Mouse (Mus musculus): ENCODE data around the gene Psmf1. TPM values are rescaled to one million over a fixed set of nuclear protein-coding genes. Genes with fewer than 3 reads are reported as not detected.

The Psmf1 gene
- 27.9 and 28.0 TPM in 2 replicates for polyA plus RNA-seq (2015; fragmentation: Nextera tagmentation; extraction: Ambion mirVana)

- H3K36me3 ChIP-seq: no peaks in the 10 kb centered on the region
- H3K4me1 ChIP-seq: peaks cover 21% of the 10 kb centered on the region
- H3K9ac ChIP-seq: no peak within 1 kb of the TSS
- peaks cover 18% of the 10 kb centered on the region for H3K27me3 ChIP-seq (replicated peaks)
- no peak within 1 kb of the TSS for H3K4me3 ChIP-seq
- ATAC-seq (ENCODE audit: extremely low read depth, insufficient number of reproducible peaks, low FRiP score, low TSS enrichment): no peak
- no peak within 1 kb of the TSS for H3K4me2 ChIP-seq
- H3K9me3 ChIP-seq: no peaks in the 10 kb centered on the region
- no peak within 1 kb of the TSS for H3K27ac ChIP-seq (replicated peaks)
These were observed at the start of gene Psmf1 for GRCm38 (mm10) chr2:151743845-151744244. TSS of gene Psmf1 (minus strand) at chr2:151744186.

- Histone ChIP-seq H3K9me3 (no peaks in the 10 kb centered on the region), H3K36me3 (no peaks in the 10 kb centered on the region), H3K4me2 (no peak overlapping the region), H3K4me1 (no peaks in the 10 kb centered on the region), H3K9ac (no peak overlapping the region), H3K27ac (replicated peaks) (no peak overlapping the region), H3K4me3 (no peak overlapping the region), H3K27me3 (replicated peaks) (0 out of 2 replicates have a peak, but pooled peaks cover 9% of the 10 kb centered on the region)
- WGBS: 44% methylated on average over 5 of the region's 5 CpGs
- ATAC-seq (ENCODE audit: extremely low read depth, insufficient number of reproducible peaks, low FRiP score, low TSS enrichment): no peak
These were observed 47.2 kb upstream of the Psmf1 start for GRCm38 (mm10) chr2:151791156-151791555.

GRCm38 (mm10) chr2:151790169-151790568 lies 46.2 kb upstream of the Psmf1 start:
- Histone ChIP-seq H3K27ac (replicated peaks) (no peak overlapping the region), H3K36me3 (no peaks in the 10 kb centered on the region), H3K4me2 (no peak overlapping the region), H3K4me1 (no peaks in the 10 kb centered on the region), H3K9ac (no peak overlapping the region), H3K9me3 (no peaks in the 10 kb centered on the region), H3K27me3 (replicated peaks) (0 out of 2 replicates have a peak, but pooled peaks cover 9% of the 10 kb centered on the region), H3K4me3 (no peak overlapping the region)
- no peak for ATAC-seq (ENCODE audit: extremely low read depth, insufficient number of reproducible peaks, low FRiP score, low TSS enrichment)
- 41% methylated on average over 7 of the region's 7 CpGs for WGBS

GRCm38 (mm10) chr2:151788221-151788977 lies 44.4 kb upstream of the Psmf1 start:
- Histone ChIP-seq H3K9me3 (no peaks in the 10 kb centered on the region), H3K4me3 (no peak overlapping the region), H3K36me3 (no peaks in the 10 kb centered on the region), H3K4me2 (no peak overlapping the region), H3K27me3 (replicated peaks) (0 out of 2 replicates have a peak, but pooled peaks cover 9% of the 10 kb centered on the region), H3K27ac (replicated peaks) (no peak overlapping the region), H3K4me1 (no peaks in the 10 kb centered on the region), H3K9ac (no peak overlapping the region)
- 65% methylated on average over 7 of the region's 7 CpGs for WGBS
- ATAC-seq (ENCODE audit: extremely low read depth, insufficient number of reproducible peaks, low FRiP score, low TSS enrichment): no peak

GRCm38 (mm10) chr2:151783493-151783892 lies 39.5 kb upstream of the Psmf1 start:
- no peak for ATAC-seq (ENCODE audit: extremely low read depth, insufficient number of reproducible peaks, low FRiP score, low TSS enrichment)
- Histone ChIP-seq H3K36me3 (no peaks in the 10 kb centered on the region), H3K4me3 (no peak overlapping the region), H3K27me3 (replicated peaks) (no peaks in the 10 kb centered on the region), H3K9me3 (peaks cover 6% of the 10 kb centered on the region; the same call in 1 of the 2 replicates), H3K4me2 (no peak overlapping the region), H3K9ac (no peak overlapping the region), H3K4me1 (no peaks in the 10 kb centered on the region), H3K27ac (replicated peaks) (no peak overlapping the region)
- 89% methylated on average over 2 of the region's 2 CpGs for WGBS

- Histone ChIP-seq H3K4me3 (no peak overlapping the region), H3K27ac (replicated peaks) (no peak overlapping the region), H3K4me2 (no peak overlapping the region), H3K9me3 (no peaks in the 10 kb centered on the region), H3K9ac (no peak overlapping the region), H3K36me3 (no peaks in the 10 kb centered on the region), H3K4me1 (no peaks in the 10 kb centered on the region), H3K27me3 (replicated peaks) (peaks cover 17% of the 10 kb centered on the region; the same call in 1 of the 2 replicates)
- ATAC-seq (ENCODE audit: extremely low read depth, insufficient number of reproducible peaks, low FRiP score, low TSS enrichment): no peak
- 69% methylated on average over 3 of the region's 3 CpGs for WGBS
These were observed 33.4 kb upstream of the Psmf1 start for GRCm38 (mm10) chr2:151777366-151777765.

GRCm38 (mm10) chr2:151773476-151773875 lies 29.5 kb upstream of the Psmf1 start:
- WGBS: 74% methylated on average over 8 of the region's 8 CpGs
- Histone ChIP-seq H3K4me3 (no peak overlapping the region), H3K9ac (no peak overlapping the region), H3K27me3 (replicated peaks) (peaks cover 17% of the 10 kb centered on the region; the same call in 1 of the 2 replicates), H3K9me3 (no peaks in the 10 kb centered on the region), H3K4me2 (no peak overlapping the region), H3K27ac (replicated peaks) (no peak overlapping the region), H3K36me3 (no peaks in the 10 kb centered on the region), H3K4me1 (no peaks in the 10 kb centered on the region)
- no peak for ATAC-seq (ENCODE audit: extremely low read depth, insufficient number of reproducible peaks, low FRiP score, low TSS enrichment)

GRCm38 (mm10) chr2:151772169-151772568 lies 28.2 kb upstream of the Psmf1 start:
- 72% methylated on average over 4 of the region's 4 CpGs for WGBS
- Histone ChIP-seq H3K4me1 (no peaks in the 10 kb centered on the region), H3K27ac (replicated peaks) (no peak overlapping the region), H3K9ac (no peak overlapping the region), H3K9me3 (no peaks in the 10 kb centered on the region), H3K4me2 (no peak overlapping the region), H3K27me3 (replicated peaks) (peaks cover 24% of the 10 kb centered on the region), H3K36me3 (no peaks in the 10 kb centered on the region), H3K4me3 (no peak overlapping the region)
- ATAC-seq (ENCODE audit: extremely low read depth, insufficient number of reproducible peaks, low FRiP score, low TSS enrichment): no peak

- WGBS: 43% methylated on average over 2 of the region's 2 CpGs
These were observed 20.6 kb upstream of the Psmf1 start for GRCm38 (mm10) chr2:151764557-151764956.

GRCm38 (mm10) chr2:151758806-151759353 lies 14.9 kb upstream of the Psmf1 start:
- H3K4me1 ChIP-seq: no peaks in the 10 kb centered on the region
- no peak overlapping the region for H3K4me3 ChIP-seq
- no peak for ATAC-seq (ENCODE audit: extremely low read depth, insufficient number of reproducible peaks, low FRiP score, low TSS enrichment)
- 27% methylated on average over 1 of the region's 1 CpGs for WGBS
- H3K4me2 ChIP-seq: no peak overlapping the region
- no peaks in the 10 kb centered on the region for H3K36me3 ChIP-seq
- no peaks in the 10 kb centered on the region for H3K9me3 ChIP-seq
- no peak overlapping the region for H3K9ac ChIP-seq
- H3K27me3 ChIP-seq (replicated peaks): no peaks in the 10 kb centered on the region
- H3K27ac ChIP-seq (replicated peaks): no peak overlapping the region

More at GRCm38 (mm10) chr2:151764557-151764956, 20.6 kb upstream of the Psmf1 start:
- ATAC-seq (ENCODE audit: extremely low read depth, insufficient number of reproducible peaks, low FRiP score, low TSS enrichment): no peak
- Histone ChIP-seq H3K4me3 (no peak overlapping the region), H3K27ac (replicated peaks) (no peak overlapping the region), H3K9me3 (no peaks in the 10 kb centered on the region), H3K9ac (no peak overlapping the region), H3K4me1 (no peaks in the 10 kb centered on the region), H3K4me2 (no peak overlapping the region), H3K36me3 (no peaks in the 10 kb centered on the region), H3K27me3 (replicated peaks) (peaks cover 20% of the 10 kb centered on the region)

- H3K4me2 ChIP-seq: no peak overlapping the region
- H3K4me1 ChIP-seq: no peaks in the 10 kb centered on the region
- H3K9me3 ChIP-seq: no peaks in the 10 kb centered on the region
- ATAC-seq (ENCODE audit: extremely low read depth, insufficient number of reproducible peaks, low FRiP score, low TSS enrichment): no peak
- 0 out of 2 replicates have a peak, but pooled peaks cover 3% of the 10 kb centered on the region for H3K27me3 ChIP-seq (replicated peaks)
- no peak overlapping the region for H3K27ac ChIP-seq (replicated peaks)
- H3K9ac ChIP-seq: no peak overlapping the region
- 77% methylated on average over 5 of the region's 5 CpGs for WGBS
- no peak overlapping the region for H3K4me3 ChIP-seq
- no peaks in the 10 kb centered on the region for H3K36me3 ChIP-seq
These were observed 13.5 kb upstream of the Psmf1 start for GRCm38 (mm10) chr2:151757451-151757850.
